Mouse (Mus musculus) retina, postnatal 7 days (tissue): Measurements from ENCODE around the gene Slc22a23.

Experiments used
- DNase-seq: peaks from one replicate; pipeline ENCODE4 v3.0.0-alpha.2; 2012; ENCODE audit warnings: low read depth, low spot score

Slc22a23 gene

DNA sequence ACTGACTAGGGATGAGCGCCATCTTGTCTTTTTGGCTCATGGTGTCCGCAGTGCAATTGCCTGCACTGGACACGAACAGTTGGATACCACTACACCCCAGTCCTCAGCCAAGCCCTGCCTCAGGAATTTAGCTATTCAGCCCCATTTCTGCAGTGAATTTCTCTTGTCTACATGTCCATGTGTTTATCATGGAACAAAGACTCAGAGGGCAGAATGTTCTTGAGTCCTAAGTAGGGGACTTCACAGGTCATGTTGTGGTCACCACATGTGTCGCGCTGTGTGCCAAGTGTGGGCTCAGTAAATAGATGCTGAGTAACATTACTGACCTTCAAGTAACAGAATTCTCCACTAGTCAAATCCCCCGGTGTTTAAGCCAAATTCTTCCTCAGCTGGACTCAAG is 109.9 kb downstream of the Slc22a23 start:
- no peak for DNase-seq

DNA sequence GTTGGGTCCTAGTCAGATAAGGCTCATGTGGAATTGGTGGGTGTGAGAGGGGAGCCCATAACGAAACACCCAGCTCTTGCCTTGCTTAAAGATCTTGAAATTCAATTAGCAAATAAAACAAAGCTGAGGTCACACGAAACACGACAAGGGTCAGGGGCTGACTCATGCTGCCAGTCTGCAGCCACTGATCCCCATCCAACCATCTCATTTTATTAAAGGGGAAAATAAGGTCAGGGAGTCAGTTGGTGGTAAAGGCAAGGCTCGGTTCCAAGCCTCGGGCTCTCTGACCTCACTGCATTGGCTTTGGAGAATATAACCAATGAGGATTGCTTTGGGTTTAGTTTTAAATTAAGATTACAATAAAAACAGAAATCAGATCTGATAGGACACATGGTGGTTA is 110.5 kb downstream of the Slc22a23 start:
- no peak for DNase-seq

DNA sequence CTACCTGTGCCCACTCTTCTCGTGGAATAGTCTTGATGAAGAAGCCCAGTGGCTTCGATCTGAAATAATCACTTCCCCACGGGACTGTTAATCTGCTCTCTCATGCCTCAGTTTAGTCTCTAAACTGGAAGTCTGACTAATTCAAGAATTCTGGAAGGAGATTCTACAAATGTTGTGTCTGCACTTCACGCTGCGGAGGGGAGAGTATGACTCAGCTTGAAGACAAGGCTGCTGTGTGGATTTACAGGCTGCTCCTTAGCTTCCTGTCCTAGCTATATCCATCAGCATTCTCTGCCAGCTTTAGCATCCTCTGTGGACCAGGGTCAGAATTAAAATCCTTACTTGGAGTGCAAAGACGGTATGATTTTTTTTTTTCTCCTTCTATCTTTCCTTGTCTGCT is 112.0 kb downstream of the Slc22a23 start:
- DNase-seq: no peak

DNA sequence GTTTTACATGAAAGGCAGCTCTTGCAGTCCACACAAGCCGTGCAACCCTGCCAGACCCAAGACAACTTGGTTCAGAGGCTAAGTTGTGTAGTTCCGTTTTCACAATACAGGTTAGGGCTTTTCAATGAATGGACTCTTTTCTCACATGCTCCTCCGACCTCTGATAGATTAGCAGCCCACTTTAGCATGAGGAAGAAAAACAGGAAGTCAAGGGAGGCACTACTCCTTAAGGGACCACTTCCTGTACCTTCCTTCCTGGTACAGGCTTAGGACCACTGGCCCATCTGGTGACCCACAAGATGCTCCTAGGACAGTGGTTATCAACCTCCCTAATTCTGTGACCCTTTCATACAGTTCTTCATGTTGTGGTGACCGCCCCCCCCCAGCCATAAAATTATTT is 116.1 kb downstream of the Slc22a23 start:
- no peak for DNase-seq

DNA sequence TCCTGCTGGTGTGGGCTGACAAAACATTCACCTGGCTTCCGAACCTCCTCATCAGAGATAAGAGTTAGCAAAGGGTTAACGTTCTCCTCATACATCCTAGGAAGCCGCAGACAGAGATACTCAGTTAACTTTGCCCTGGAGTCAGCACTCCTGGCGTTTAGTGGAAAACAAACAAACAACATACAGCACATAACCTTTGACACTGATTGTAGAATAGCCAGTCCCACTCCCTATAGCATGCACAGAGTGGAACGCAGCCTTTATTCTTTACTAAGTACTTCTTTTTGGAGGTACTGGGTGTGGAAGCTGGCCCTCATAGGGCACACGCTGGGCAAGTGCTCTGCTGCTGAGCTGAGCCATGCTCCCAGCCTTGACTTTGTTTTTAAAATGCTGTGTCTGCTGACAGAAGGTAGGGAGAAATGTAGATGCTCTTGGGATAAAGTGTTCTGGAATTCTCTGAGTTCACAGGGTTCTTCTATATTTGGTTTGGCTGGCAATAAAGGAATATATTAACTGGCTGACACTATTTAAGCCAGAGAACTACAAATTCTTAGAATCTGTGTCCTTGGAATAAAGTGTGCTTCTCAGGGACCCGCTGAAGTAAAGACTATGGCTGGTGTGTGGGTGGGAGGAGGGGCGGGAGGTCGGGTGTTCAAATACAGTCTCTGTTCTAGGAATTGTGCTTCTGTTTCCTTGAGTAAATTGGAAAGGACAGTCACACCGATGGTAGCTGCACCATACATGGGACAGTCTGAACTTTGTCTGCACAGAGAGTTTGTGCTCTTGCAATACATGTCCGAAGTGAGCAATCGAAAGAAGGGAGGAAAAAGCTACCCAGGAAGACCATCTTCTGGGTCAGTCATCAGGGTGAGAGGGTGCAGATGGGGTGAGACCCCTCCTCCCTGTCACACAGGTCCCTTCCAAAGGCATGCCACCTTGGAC is 117.0 kb downstream of the Slc22a23 start:
- DNase-seq: no peak

DNA sequence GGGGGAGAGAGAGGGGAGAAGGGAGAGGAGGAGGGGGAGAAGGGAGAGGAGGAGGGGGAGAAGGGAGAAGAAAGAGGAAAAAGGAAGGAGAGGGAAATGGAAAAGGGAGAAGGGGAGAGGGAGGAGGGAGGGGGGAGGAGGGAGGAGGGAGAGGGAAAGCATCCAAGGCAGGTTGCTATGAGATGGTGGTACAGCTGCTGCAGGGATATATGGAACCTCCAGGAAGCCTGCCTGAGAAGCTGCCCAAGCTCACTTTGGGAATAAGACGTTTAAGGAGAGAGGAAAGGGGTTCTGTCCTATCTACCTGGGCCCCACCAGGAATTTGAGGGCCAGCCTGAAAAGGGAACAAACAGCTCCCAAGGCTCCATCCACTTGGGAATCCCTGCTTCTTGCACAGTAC is 118.0 kb downstream of the Slc22a23 start:
- DNase-seq: no peak

DNA sequence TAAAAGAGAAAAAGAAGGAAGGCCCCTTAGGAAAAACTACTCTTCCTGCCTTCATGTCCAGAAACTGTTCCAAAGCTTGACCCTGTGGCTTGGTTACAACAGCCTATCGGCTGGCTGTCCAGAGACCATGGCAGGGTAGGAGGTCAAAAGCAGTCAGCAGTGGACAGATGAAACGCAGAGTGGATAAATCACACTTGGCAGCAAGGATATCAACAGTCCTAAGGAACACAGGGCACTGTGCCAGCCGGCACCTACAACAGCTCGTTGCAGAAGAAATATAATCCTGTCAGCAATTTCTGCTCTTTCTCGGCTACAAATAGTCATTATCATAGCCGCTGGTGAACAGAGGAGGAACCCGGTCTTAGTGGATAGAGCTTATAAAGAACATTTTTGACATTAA is 122.0 kb downstream of the Slc22a23 start:
- DNase-seq: no peak

DNA sequence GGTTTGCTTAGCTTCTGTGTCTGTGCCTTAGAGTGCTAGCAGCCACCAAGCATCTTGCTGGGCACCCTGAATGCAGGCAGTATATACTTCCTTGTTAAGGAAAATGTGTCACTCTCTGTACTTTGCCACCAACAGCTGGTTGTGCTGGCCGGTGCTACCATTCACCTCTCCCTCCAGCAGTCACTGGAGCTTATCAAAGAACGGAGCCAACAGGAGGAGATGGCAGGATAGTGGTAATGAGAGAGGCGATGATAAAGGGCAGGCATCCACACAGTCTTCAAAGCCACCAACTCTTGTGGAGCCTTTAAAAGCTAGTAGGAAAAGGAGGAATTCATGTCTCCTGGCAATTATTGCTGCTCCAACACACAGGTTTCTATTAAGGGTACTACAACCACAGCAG is 125.3 kb downstream of the Slc22a23 start:
- DNase-seq: no peak

DNA sequence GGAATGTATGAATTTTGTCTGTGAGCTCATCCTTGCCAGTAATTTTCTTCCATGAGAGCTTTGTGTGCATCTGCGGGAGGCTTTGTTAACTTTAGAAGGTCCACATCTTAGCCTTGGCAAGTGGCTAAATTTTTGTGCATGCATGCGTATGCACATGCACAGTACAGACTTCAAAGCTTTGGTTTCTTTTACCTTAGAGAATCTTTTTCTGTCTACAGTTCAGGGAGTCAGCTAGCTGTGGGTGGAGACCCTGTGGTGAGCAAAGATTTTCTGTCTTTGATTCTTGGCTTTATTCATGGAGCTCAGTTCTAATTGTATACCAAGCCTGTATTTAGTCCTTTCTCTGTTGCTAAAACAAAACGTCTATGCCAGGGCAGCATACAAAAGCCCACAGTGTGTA is 126.2 kb downstream of the Slc22a23 start:
- no peak for DNase-seq

DNA sequence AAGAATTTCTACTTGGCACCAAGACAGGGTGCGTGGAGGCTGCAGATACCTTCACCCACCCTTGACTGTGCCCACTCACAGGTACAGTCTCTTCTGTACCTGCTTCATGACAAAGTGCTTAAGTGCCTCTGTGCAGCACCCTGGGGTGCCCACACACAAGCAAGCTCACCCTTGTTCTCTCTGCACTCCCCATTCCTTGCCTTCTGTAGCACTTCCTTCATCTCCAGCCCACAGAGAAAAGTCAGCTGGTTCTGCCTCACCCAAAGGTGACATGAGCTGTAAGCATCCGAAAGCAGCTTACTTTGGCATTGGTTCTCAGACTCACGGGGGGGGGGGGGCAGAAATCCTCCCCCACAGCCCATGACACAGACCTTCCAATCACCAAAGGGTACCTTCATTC is 130.1 kb downstream of the Slc22a23 start:
- no peak for DNase-seq

DNA sequence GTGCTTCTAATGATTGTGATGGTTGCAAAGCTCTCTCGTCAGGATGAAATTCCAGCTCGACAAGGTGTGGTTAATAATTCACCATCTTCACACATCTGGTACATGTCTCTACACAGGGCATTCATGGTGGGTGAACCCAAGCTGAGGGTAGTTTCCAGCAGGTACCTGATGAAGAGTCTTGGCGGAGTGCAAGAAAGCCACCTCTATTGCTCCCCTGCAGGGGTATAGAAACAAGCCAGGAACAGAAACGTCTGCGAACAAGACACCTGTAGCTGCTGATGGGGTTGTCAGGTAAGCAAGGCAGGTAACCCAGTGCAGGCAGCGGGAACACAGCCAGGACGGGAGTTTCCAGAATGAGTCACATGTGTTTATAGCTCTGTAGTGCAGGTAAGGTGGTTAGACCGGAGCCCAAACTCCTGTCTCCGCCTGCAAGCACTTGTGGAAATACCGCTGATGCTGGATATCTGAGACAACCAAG is 132.2 kb downstream of the Slc22a23 start:
- DNase-seq: no peak

DNA sequence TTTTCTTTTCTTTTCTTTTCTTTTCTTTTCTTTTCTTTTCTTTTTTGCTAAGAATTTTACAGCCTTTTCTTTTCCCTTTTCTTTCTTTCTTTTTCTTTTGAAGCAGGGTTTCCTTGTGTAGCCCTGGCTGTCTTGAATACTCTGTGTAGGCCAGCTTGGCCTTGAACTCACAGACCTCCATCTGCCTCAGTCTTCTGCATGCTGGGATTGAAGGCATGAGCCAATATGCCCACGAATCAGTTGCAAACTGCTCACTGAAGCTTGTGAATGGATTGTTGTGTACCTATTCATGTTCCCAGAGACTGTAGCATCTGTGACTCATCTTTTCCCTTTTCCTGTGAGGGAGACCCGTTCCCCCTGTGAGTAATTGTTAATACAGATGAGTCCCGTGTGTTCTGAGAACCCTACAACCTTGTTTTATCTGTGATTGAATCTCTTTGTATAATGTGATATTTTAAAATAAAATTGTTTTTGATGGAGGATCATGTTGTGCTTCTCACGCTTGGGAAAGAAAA is 133.7 kb downstream of the Slc22a23 start:
- DNase-seq: no peak

DNA sequence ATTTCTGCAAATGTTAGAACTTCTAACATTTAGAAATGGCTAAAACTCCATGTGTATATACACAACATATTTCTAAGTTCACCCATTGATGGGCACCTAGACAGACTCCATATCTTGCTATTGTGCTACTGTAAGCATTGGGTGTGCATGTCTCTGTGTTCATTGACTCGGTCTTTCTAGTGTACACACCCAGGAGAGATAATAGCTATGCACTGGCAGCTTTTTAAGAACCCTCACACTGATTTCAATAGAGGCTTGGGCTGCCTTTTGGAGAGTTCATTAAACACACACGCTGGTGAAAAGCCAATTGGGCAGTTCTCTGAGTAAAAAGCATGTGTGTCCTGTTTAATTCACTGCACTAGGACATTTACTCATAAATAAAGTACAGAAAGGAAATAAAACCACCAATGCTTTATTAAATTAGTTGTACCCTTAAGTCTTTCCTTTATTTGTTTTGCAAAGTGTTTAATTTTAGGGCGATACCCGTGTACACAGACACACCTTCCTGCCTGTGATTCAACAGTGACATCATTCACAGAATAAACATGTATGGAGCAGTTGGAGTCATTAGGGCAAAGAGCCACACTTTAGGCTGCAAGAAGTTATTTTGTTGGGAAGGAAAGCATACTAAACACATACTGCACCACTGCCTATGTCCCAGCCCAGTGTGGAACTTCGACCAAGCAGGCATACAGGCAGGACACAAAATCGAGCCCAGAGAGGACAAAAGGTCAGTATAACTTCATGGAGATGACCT is 137.1 kb downstream of the Slc22a23 start:
- no peak for DNase-seq

DNA sequence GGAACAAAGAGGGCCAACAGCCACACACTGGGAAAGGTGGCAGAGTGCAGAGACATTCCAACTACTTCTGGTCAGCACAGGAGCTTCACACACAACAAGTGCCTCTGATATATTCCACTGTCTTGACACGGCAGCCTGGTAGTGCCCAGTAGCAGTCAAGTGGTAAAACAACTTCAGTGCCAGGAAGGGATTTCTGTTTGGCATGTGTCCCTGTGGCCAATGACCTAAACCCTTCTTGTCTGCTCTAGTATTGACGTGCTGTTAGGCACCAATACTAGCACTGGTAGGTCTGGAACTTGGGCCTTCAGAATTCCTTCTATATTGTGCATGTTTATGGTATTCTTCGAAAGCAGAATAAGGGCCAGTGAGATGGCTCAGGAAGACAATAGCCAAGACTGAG is 139.8 kb downstream of the Slc22a23 start:
- no peak for DNase-seq

DNA sequence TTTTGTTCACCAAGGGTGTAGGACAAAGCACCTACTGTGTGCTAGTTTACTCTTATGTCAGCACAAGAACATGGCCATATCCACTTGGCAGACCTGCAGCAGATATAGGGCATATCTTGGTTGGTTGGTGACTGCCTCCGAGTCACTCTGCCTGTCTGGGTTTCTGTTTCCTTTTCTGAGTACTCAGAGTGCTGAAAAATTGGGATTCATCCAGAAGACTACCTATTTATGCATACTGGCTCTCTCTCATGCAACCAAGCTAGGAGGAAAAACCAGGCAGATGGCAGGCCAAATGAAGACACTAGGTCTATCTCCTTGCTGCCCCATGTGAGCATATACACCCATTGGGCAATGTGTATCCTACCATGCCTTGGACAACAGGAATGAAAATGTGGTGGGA is 149.3 kb downstream of the Slc22a23 start:
- no peak for DNase-seq

DNA sequence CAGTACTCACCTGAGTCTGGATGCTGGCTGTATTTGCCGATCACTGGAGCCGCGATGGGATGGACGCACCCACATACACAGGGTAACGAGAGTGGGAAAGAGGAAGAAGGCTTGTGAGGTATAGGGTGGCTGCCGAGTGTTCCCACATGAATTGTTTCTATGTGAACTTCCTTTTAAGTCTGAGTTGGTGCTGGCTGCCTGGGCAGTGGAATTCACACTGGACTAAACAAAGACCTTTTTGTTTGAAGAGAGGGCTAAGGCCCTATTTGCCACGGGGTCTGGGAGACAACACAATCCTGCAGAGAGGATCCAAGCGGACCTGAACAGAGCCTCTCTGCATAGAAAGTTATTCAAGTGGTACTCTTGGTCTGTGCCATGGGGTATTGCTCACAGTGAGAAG is 151.6 kb downstream of the Slc22a23 start:
- no peak for DNase-seq

DNA sequence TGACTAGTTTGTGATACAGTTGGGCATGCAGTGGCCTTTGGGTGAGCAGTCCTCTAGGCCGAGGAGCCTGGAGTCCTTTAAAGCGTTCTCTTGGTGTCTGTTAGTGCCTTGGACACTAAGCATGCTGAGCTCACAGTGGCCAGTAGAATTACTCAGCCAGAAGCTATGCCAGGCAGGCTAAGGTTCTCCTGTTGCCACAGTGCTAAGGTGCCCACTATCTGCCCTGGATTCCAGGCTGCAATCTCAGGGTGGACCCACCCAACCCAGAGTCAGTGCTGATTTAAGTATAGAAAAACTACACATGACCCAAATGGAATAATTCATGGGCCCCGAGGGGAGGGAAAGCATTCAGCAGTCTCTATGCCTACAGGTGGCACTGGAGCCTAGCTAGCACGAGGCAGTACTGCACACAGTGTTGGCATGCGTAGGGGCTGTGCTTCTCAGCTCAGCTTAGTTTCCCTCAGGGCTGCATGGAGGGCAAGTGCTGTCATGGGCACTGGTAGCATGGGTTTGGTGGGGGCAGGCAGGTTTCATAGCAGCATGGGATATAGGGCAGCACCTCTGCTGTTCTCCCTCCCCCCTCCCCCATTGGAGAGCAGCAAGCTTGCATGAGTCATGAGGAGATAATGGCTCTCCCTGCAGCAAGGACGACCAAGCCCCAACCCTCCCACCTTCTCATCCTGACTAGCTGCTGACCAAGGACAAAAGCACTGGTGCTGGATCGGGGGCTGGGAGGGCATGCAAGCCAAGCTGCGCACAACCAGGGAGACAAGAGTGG is 152.4 kb downstream of the Slc22a23 start:
- DNase-seq: no peak

DNA sequence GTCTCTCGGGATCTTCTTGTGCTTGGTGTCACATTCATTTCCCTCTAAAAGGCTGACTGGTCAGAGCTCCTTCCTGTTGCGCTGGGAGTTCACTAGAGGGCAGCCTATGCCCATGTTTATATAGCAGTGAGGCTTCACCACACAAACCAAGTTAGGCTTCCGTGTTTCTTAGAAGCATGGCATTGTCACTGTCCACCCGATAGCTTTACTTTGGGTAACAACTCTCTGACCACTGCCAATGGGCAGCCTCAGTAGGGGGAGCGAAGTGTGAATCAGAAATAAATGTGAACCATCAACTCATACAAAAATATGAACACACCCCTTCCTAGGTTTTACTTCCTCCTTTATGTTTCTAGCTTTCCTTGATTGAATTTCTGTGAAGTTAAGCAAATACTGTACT is 157.4 kb downstream of the Slc22a23 start:
- peak; percentile 57 for DNase-seq

DNA sequence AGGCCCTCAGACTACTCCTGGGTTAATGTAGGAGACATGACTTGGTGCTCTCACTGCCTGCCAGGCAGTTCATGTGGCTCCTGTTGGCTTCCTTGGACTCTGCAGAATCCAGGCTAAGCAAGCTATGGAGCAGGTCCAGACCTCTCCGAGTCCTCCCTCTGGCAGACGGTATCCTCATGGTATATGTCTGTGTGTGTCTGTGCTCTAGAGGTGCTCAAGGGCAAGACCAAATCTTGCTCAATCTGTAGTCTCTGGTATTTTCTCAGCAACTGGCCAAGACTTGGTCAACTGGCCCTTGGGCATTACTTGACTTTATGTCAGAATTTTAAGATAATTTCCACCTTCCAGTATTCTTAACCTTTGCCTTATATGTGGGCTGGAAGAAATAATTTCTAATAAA is 159.6 kb downstream of the Slc22a23 start:
- DNase-seq: no peak

DNA sequence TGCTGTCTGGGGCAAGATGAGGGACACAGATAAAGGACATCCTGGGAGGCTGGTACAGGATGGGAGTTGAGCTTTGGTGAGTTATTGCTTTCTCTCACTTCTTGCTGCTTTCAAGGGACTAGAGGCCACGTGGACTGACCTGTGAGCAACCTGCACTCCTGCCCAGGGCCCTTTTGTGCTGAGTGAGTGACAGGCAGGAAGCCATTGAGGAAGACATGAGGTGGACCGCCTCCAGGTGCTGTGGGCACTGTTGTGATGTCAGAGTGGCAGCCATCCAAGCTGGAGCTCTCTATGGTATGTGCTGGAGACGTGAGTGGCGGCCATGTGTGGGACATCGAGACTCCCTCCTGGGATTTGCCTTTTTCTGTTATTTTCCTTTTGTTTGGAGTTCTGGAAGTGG is 163.4 kb downstream of the Slc22a23 start:
- no peak for DNase-seq

DNA sequence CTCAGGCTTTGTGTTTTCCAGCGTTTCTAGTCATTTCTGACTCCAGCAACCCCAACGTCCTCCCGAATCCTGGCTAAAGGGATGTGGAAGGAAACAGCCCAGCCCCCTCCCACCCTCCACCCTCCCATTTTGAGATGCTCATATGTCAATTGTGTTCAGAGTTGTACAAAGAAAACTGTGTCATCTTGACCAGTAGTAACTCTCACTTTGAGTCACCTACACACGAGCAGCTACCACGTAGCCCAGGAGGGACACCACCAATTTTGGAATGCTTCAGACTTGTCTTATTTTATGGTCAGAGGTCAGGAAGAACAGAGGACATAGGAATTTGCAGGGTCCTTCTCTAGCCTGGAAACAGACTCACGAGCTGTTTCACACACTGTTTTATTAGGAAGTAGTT is 171.0 kb downstream of the Slc22a23 start:
- DNase-seq: no peak
